Mouse (Mus musculus) ES-E14 (cell line): ENCODE data around the gene Cbfa2t3. TPM values are rescaled to one million over a fixed set of nuclear protein-coding genes. Genes with fewer than 3 reads are reported as not detected.

Experiments
- DNase-seq: peaks from one replicate; pipeline ENCODE4 v3.0.0-alpha.2; 2013; ENCODE audit warnings: low read depth, low spot score
- H3K27ac ChIP-seq: 2 replicates; pipeline ENCODE4 v1.5.1; 2012; ENCODE audit warnings: low read depth, mild to moderate bottlenecking, low read length, moderate library complexity, mixed read lengths; ENCODE audit not compliant: poor library complexity, insufficient read depth, severe bottlenecking
- H3K36me3 ChIP-seq: 2 replicates; pipeline ENCODE4 v1.6.1; 2012; ENCODE audit warnings: mild to moderate bottlenecking, low read length, moderate library complexity, mixed read lengths; ENCODE audit not compliant: control insufficient read depth, poor library complexity, insufficient read depth, severe bottlenecking
- H3K4me1 ChIP-seq, 2 experiments: fragments of 150-350 bp in 1 of 2; sonication (generic) in 1 of 2; 2 replicates each; pipeline ENCODE4 v1.6.1; 2012; ENCODE audit warnings: low read length in 2 of 2, mild to moderate bottlenecking in 1 of 2, mixed read lengths in 1 of 2; ENCODE audit not compliant: control insufficient read depth in 2 of 2, insufficient read depth in 2 of 2, poor library complexity in 1 of 2
- H3K4me3 ChIP-seq, 2 experiments: fragments of 150-350 bp in 1 of 2; sonication (generic) in 1 of 2; 2 replicates each; pipeline ENCODE4 v1.5.1; 2012; ENCODE audit warnings: low read length in 2 of 2, low read depth in 1 of 2, mild to moderate bottlenecking in 1 of 2, mixed read lengths in 1 of 2; ENCODE audit not compliant: insufficient read depth in 1 of 2, poor library complexity in 1 of 2, severe bottlenecking in 1 of 2
- H3K9ac ChIP-seq: 2 replicates; pipeline ENCODE4 v1.6.1; 2012; ENCODE audit warnings: low read depth, mild to moderate bottlenecking, low read length, mixed read lengths; ENCODE audit not compliant: poor library complexity, insufficient read depth, severe bottlenecking
- H3K9me3 ChIP-seq: fragments of 150-350 bp; sonication (generic); 2 replicates; pipeline ENCODE4 v1.6.1; 2012; ENCODE audit warnings: low read depth, mild to moderate bottlenecking, low read length; ENCODE audit not compliant: control insufficient read depth, insufficient read depth
- CHD2 ChIP-seq: IDR thresholded peaks from 2 replicates; pipeline ENCODE4 v1.6.1; 2014; ENCODE audit warnings: mild to moderate bottlenecking, low read depth, low read length, inconsistent platforms
- HCFC1 ChIP-seq: IDR thresholded peaks from 2 replicates; pipeline ENCODE4 v1.6.1; 2012; ENCODE audit warnings: low read length, inconsistent platforms, borderline replicate concordance; ENCODE audit not compliant: insufficient read depth
- MAFK ChIP-seq: IDR thresholded peaks from 2 replicates; pipeline ENCODE4 v1.6.1; 2014; ENCODE audit warnings: mild to moderate bottlenecking, low read depth, low read length, inconsistent platforms; ENCODE audit not compliant: insufficient read depth
- ZC3H11A ChIP-seq: IDR thresholded peaks from 2 replicates; pipeline ENCODE4 v1.6.1; 2012; ENCODE audit warnings: low read depth, mild to moderate bottlenecking, inconsistent platforms, low read length, borderline replicate concordance
- ZNF384 ChIP-seq: IDR thresholded peaks from 2 replicates; pipeline ENCODE4 v1.6.1; 2012; ENCODE audit warnings: low read depth, low read length, inconsistent platforms
- in situ Hi-C, 2 experiments: fragments of 600-800 bp; cut with MboI; formaldehyde crosslinking; loops; one replicate each; pipeline ENCODE4 v1.15.1; 2025; ENCODE audit warnings: low sequenced_read_pairs in 2 of 2, inconsistent platforms in 1 of 2; ENCODE audit not compliant: unreplicated experiment in 2 of 2
- total RNA-seq: library from RNA; depleted of rRNA; stranded (reverse); fragments of 300-350 nt; gene quantifications from 2 replicates; pipeline ENCODE4 v1.2.3, GENCODE M21; 2012

Cbfa2t3 gene
- total RNA-seq, 1 experiment: 0.36 TPM

- TF ChIP-seq ZNF384: no peak
- no peak for TF ChIP-seq CHD2
- no peak for TF ChIP-seq MAFK
- no peak for TF ChIP-seq ZC3H11A
- TF ChIP-seq HCFC1: no peak
- no peak overlapping the region for H3K4me3 ChIP-seq
- no peaks in the 10 kb centered on the region for H3K36me3 ChIP-seq
- no peaks in the 10 kb centered on the region for H3K9me3 ChIP-seq
- in situ Hi-C loops: no loop called here
- no peak for DNase-seq
- no peak overlapping the region for H3K27ac ChIP-seq
- H3K4me1 ChIP-seq: peaks cover 0 to 16% of the 10 kb centered on the region in 2 experiments; a peak in 2 of 4 replicates
- no peak overlapping the region for H3K9ac ChIP-seq
Measured at GRCm38 (mm10) chr8:122639521-122640248, 59.2 kb downstream of the Cbfa2t3 start.

DNA sequence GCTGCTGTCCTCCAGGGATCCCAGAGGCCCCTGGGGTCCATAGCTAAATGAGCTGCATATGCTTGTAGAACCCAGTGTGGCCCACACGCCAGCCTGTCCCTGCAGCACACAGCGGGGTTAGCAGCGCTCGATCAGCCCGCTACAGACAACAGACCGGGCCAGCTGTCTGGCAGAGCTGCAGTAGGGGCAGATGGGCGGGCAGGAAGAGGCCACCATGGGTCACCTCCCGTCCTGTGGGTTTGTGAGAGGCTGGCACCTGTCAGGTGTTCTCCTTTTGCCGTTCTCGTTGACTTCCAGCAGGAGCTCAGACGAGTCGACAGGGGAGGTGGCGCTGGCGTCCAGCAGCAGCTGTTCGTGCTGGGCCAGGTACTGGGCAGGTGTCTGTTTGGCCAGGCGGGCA is 60.3 kb downstream of the Cbfa2t3 start:
- in situ Hi-C loops: no loop called here
- no peak for TF ChIP-seq ZNF384
- no peak for TF ChIP-seq MAFK
- no peak for TF ChIP-seq CHD2
- TF ChIP-seq ZC3H11A: no peak
- TF ChIP-seq HCFC1: no peak
- Histone ChIP-seq H3K27ac (no peak overlapping the region), H3K4me1 (peaks cover 0 to 16% of the 10 kb centered on the region in 2 experiments; a peak in 2 of 4 replicates), H3K4me3 (peak overlapping the region in 1 of 2 experiments; percentile 21; a peak in 1 of 4 replicates), H3K9me3 (no peaks in the 10 kb centered on the region), H3K36me3 (no peaks in the 10 kb centered on the region), H3K9ac (no peak overlapping the region)
- no peak for DNase-seq

DNA sequence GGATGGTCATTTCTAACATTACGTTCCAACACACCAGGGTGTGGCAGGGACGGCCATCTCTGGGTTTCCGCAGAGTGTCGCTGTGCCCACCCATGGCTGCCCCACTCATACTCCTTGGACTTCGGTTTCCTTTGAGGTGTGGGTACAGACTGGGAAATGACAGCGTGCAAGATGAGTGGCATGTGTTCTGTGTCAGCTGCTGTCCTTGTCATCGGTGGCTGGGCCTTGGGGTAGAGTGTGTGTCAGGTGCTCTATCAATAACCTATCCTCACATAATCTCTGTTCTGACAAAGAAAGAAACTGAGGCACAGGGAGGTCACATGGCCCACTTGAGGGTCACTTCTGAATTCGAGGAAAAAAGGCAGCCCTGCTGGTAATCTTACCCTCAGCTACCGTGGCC is 61.7 kb downstream of the Cbfa2t3 start:
- in situ Hi-C loops: no loop called here
- no peaks in the 10 kb centered on the region for H3K36me3 ChIP-seq

DNA sequence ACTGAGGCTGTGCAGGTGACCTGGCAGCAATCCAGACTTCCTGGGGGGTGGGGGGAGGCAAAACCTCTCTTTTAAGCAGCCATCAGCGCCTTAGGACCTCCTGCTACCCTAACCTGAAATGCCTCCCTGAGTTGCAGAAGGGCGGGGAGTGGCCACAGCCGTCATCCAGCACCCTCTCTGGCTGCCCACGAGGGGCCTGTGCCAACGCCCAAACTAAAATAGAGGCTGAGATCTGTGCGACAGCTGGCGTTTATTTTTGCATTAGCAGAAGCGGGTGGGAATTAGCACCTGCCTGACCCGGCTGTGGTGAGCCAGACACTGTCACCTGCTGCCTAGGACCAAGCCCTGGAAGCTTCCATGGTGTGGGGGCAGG is 62.1 kb downstream of the Cbfa2t3 start:
- Histone ChIP-seq H3K4me1 (peaks cover 0 to 9% of the 10 kb centered on the region in 2 experiments; a peak in 1 of 4 replicates), H3K36me3 (no peaks in the 10 kb centered on the region), H3K27ac (no peak overlapping the region), H3K4me3 (no peak overlapping the region), H3K9me3 (no peaks in the 10 kb centered on the region), H3K9ac (no peak overlapping the region)
- TF ChIP-seq ZC3H11A (no peak), HCFC1 (no peak), CHD2 (no peak), MAFK (no peak), ZNF384 (no peak)
- DNase-seq: no peak
- in situ Hi-C loops: no loop called here

More for the DNA sequence above, 61.7 kb downstream of the Cbfa2t3 start:
- H3K4me3 ChIP-seq: no peak overlapping the region
- no peak for TF ChIP-seq HCFC1
- TF ChIP-seq MAFK: no peak
- no peak for TF ChIP-seq ZNF384
- TF ChIP-seq CHD2: no peak
- TF ChIP-seq ZC3H11A: no peak
- H3K9me3 ChIP-seq: no peaks in the 10 kb centered on the region
- no peak overlapping the region for H3K9ac ChIP-seq
- peaks cover 0 to 9% of the 10 kb centered on the region in 2 experiments; a peak in 1 of 4 replicates for H3K4me1 ChIP-seq
- no peak for DNase-seq
- no peak overlapping the region; the same call in 1 of the 2 replicates for H3K27ac ChIP-seq
